Mouse (Mus musculus) hindbrain, embryonic 13.5 days (tissue): ENCODE results near the gene Chmp4b. TPM values are rescaled to one million over a fixed set of nuclear protein-coding genes. Genes with fewer than 3 reads are reported as not detected.

ENCODE experiments used
- ATAC-seq: fragments of 200-750 bp; cut with Nextera tagmentation; 2 replicates; pipeline ENCODE4 v1.8.0; 2017; ENCODE audit warnings: moderate TSS enrichment; ENCODE audit not compliant: low FRiP score
- H3K27ac ChIP-seq: fragments of 300-500 bp; sonication (generic); 2 replicates; pipeline ENCODE4 v1.5.1; 2015; ENCODE audit warnings: inconsistent platforms, mild to moderate bottlenecking, moderate library complexity
- H3K27me3 ChIP-seq: fragments of 300-500 bp; sonication (generic); 2 replicates; pipeline ENCODE4 v1.6.1; 2015; ENCODE audit warnings: mild to moderate bottlenecking, inconsistent platforms
- H3K36me3 ChIP-seq: fragments of 300-500 bp; sonication (generic); 2 replicates; pipeline ENCODE4 v1.6.1; 2015; ENCODE audit warnings: mild to moderate bottlenecking, inconsistent platforms
- H3K4me1 ChIP-seq: fragments of 300-500 bp; sonication (generic); replicated peaks from 2 replicates; pipeline ENCODE4 v1.6.1; 2015; ENCODE audit warnings: inconsistent platforms
- H3K4me2 ChIP-seq: fragments of 300-500 bp; sonication (generic); 2 replicates; pipeline ENCODE4 v1.6.1; 2015; ENCODE audit warnings: inconsistent platforms, mild to moderate bottlenecking, moderate library complexity
- H3K4me3 ChIP-seq: fragments of 300-500 bp; sonication (generic); 2 replicates; pipeline ENCODE4 v1.5.1; 2015; ENCODE audit warnings: mild to moderate bottlenecking, inconsistent platforms
- H3K9ac ChIP-seq: fragments of 300-500 bp; sonication (generic); 2 replicates; pipeline ENCODE4 v1.6.1; 2015; ENCODE audit warnings: mild to moderate bottlenecking, inconsistent platforms
- H3K9me3 ChIP-seq: fragments of 300-500 bp; sonication (generic); 2 replicates; pipeline ENCODE4 v1.6.1; 2016; ENCODE audit warnings: inconsistent platforms
- WGBS: fragments of 180-500 bp; shearing (Covaris S2); methylation state at CpG from one replicate; pipeline ENCODE4 v1.1.7; 2015; 5-methylcytosine and 5-hydroxymethylcytosine counted together
- polyA plus RNA-seq: library from polyadenylated mRNA; unstranded; fragments of >200 nt; fragmentation: Nextera tagmentation; extraction: Ambion mirVana; gene quantifications from 2 replicates; pipeline ENCODE4 v1.2.1, GENCODE M21; 2015

Chmp4b gene
- polyA plus RNA-seq, 1 experiment from 2014 or later: 30.4 TPM

DNA sequence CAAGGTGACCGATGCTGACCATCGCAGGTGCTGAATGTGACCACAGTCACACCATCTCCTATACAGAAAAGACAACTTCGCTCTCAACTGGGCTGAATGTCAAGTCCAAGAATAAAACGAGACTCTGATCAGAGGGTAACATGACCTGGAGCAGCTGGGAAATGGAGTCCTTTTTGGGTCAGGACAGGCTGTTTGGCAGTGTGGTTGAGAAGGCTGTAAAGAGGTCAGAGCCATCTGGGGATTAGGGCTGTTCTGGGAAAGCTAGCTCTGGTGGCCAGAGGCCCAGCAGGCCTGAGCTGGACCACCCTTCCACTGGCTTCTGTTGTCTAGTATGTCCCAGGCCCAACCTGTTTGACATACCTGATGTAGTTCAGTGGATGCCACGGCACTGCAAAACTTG, 87.1 kb downstream of the Chmp4b start:
- no peak overlapping the region for H3K27ac ChIP-seq
- no peak for ATAC-seq
- no peak overlapping the region for H3K4me2 ChIP-seq
- WGBS: 86% methylated on average over 5 of the region's 5 CpGs
- H3K4me3 ChIP-seq: no peak overlapping the region
- H3K9me3 ChIP-seq: no peaks in the 10 kb centered on the region
- no peak overlapping the region for H3K9ac ChIP-seq
- no peaks in the 10 kb centered on the region for H3K27me3 ChIP-seq
- no peaks in the 10 kb centered on the region for H3K36me3 ChIP-seq
- H3K4me1 ChIP-seq: peaks cover 18% of the 10 kb centered on the region; the same call in 1 of the 2 replicates

DNA sequence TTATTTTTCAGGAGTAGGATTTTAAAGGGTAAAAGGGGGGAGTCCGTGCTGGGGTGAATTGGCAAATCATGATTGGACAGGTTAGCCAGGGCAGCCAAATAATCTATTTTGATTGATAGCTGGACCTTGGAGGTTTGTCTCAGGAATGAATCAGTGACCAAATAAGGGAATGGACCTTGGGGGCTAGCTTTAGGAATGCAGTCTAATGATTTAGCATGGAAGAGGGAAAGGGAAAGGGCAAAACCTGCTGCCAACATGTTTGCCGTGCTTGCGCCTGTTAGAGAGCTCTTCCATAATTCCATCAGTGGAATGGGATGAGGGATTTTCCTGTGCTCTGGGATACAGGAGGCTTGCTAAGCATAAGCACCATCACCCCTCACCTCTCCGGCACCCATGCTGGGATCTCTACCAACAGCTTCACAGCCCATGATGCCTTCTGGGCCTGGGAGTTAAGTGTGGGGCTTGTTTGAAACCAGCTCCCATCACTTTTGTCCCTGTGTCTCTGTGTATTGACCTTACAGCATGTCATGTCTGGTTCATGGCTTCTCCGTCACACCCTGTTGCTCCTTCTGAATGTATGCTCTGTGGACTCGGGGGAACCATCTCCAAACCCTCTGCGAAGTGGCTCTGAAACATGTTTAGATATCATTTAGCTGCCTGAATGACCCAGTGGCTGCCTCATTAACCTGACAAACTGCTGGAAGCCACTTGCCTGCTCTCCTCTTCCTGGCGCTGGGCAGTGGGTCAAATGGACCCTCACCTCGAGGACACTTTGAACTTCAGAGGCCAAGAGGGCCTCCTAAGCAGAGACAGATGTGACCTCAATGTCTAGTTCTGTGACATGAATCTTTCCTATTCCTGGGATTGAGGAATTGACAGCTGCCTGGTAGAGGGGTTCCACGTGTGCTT, 91.7 kb downstream of the Chmp4b start:
- H3K27ac ChIP-seq: no peak overlapping the region
- H3K4me2 ChIP-seq: no peak overlapping the region
- H3K4me3 ChIP-seq: no peak overlapping the region
- H3K36me3 ChIP-seq: no peaks in the 10 kb centered on the region
- H3K9ac ChIP-seq: no peak overlapping the region
- no peaks in the 10 kb centered on the region for H3K9me3 ChIP-seq
- peaks cover 11% of the 10 kb centered on the region; the same call in 1 of the 2 replicates for H3K4me1 ChIP-seq
- no peaks in the 10 kb centered on the region; the same call in 1 of the 2 replicates for H3K27me3 ChIP-seq
- WGBS: 72% methylated on average over 10 of the region's 10 CpGs
- no peak for ATAC-seq

DNA sequence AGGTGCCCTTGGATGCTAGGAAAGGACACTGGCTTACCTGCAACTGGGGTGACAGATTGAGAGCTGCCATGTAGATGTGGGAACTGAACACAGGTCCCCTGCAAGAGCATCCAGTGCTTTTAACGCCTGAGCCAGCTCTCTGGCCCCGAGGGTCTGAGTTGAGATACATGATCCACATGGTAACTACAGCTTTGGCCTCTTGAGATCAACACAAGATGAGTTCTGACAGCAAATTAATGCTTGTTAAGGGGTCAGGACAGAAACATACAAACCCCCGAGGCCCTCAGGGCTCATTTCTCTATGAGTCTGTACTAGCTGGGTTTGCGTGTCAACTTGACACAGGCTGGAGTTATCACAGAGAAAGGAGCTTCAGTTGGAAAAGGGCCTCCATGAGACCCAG, 92.4 kb downstream of the Chmp4b start:
- 60% methylated on average over 4 of the region's 4 CpGs for WGBS
- H3K27me3 ChIP-seq: no peaks in the 10 kb centered on the region; the same call in 1 of the 2 replicates
- peaks cover 15% of the 10 kb centered on the region for H3K4me1 ChIP-seq
- no peak overlapping the region for H3K9ac ChIP-seq
- no peak for ATAC-seq
- no peaks in the 10 kb centered on the region for H3K36me3 ChIP-seq
- H3K4me3 ChIP-seq: no peak overlapping the region
- H3K27ac ChIP-seq: no peak overlapping the region
- H3K4me2 ChIP-seq: no peak overlapping the region
- no peaks in the 10 kb centered on the region for H3K9me3 ChIP-seq

Other genes starting within 250 kb of the Chmp4b start
- 7.4 and 7.6 TPM in 2 replicates for gene Snta1, start 243.6 kb upstream of the Chmp4b start, polyA plus RNA-seq
- 56.1 and 58.7 TPM in 2 replicates for gene Cbfa2t2, start 215.2 kb upstream of the Chmp4b start, polyA plus RNA-seq
- 1.5 and 1.7 TPM in 2 replicates for gene 1700003F12Rik, start 104.6 kb upstream of the Chmp4b start, polyA plus RNA-seq
- 0.43 and 0.55 TPM in 2 replicates for gene Actl10, start 99.9 kb upstream of the Chmp4b start, polyA plus RNA-seq
- gene Necab3, start 92.8 kb upstream of the Chmp4b start, polyA plus RNA-seq: 14.8 and 15.6 TPM in 2 replicates
- 8.9 and 9.1 TPM in 2 replicates for gene E2f1, start 81.8 kb upstream of the Chmp4b start, polyA plus RNA-seq
- gene Pxmp4, start 48.0 kb upstream of the Chmp4b start, polyA plus RNA-seq: 14.2 and 16.8 TPM in 2 replicates
- gene Zfp341, start 38.4 kb upstream of the Chmp4b start, polyA plus RNA-seq: 1.9 and 2.3 TPM in 2 replicates
- 0.51 TPM in 1 of 2 replicates, not detected in the other for gene 4930519P11Rik, start 38.3 kb upstream of the Chmp4b start, polyA plus RNA-seq
- not detected in 2 replicates for gene Gm14214, start 118.3 kb downstream of the Chmp4b start, polyA plus RNA-seq
- 25.3 and 27.5 TPM in 2 replicates for gene Raly, start 139.4 kb downstream of the Chmp4b start, polyA plus RNA-seq
- gene a, start 139.7 kb downstream of the Chmp4b start, polyA plus RNA-seq: 1.4 TPM in 2 replicates
- 83.9 and 87.3 TPM in 2 replicates for gene Eif2s2, start 241.2 kb downstream of the Chmp4b start, polyA plus RNA-seq